Mouse (Mus musculus) embryonic fibroblast, embryonic 13.5 days (primary cell): ENCODE data around the gene Fes.

Source experiments
- CTCF ChIP-seq: IDR thresholded peaks from 2 replicates; pipeline ENCODE4 v1.5.1; 2011; ENCODE audit warnings: mild to moderate bottlenecking, control low read depth, low read length, moderate library complexity, borderline replicate concordance; ENCODE audit not compliant: insufficient read depth
- POLR2A ChIP-seq: IDR thresholded peaks from 2 replicates; pipeline ENCODE4 v1.6.1; 2011; ENCODE audit warnings: low read depth, mild to moderate bottlenecking, control low read depth, low read length, moderate library complexity

GRCm38 (mm10) chr7:80357156-80357555 is 30.6 kb downstream of the Fes start:
- TF ChIP-seq CTCF = no peak
- no peak for TF ChIP-seq POLR2A
